Mouse (Mus musculus) heart, adult 8-10 months (tissue): ENCODE measurements around the gene Itfg1. TPM values are rescaled to one million over a fixed set of nuclear protein-coding genes. Genes with fewer than 3 reads are reported as not detected.
"Not testable (repeated sequence)": the region's sequence is repeated elsewhere in the genome, so short reads cannot be mapped to it uniquely, and the experiment has no call there.

Source experiments
- DNase-seq: peaks from one replicate; pipeline ENCODE4 v3.0.0; 2022; ENCODE audit warnings: low spot score
- total RNA-seq, 4 experiments: library from RNA; stranded (reverse); gene quantifications; 2 replicates each; pipeline ENCODE4 v1.2.4; 2022

Gene Itfg1
- 10 to 100 TPM; 49.8 to 54.7 (median 51.6) TPM for total RNA-seq

- peak; percentile 87 for DNase-seq
Observed at GRCm38 (mm10) chr8:85840657-85841488, at the start of gene Itfg1, which contains the start of gene Phkb. TSS of gene Itfg1 (minus strand) at chr8:85840921. TSS of gene Phkb (plus strand) at chr8:85840959.

DNA sequence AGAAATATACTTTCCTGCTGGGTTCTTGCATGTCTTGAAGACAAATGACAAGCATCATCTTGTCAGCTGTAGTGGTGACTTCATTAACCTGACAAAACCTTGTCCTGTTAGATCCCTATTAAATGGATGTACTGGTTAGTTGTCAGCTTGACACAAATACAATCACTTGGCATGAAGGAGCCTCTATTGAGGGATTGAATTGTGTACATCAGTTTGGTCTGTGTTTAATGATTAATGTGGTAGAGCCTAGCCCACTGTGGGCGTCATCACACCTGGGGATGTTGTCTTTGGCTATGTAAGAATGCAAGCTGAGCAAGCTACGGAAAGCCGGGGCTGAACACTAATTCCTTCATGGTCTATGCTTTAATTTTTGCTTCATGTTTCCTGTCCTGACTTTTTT lies 44.1 kb upstream of the Itfg1 start:
- DNase-seq: no peak

DNA sequence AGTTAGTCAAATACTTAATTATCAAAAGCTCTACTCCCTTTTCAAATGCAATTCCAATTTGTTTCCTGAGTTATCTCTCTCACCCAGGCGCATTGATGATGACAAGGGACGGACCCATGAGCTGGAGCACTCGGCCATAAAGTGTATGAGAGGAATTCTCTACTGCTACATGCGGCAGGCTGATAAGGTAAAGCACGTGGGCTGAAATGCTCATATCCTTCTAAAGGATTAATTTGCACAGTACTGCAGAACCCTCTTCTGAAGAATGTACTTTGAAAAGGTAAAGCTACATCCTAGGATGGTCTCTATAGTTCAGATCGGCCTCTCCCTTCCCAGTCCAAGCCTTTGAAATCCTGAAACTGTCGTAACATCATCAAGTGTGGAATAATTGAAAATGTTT lies 38.9 kb upstream of the Itfg1 start:
- DNase-seq: no peak

GRCm38 (mm10) chr8:85877976-85878375 lies 37.3 kb upstream of the Itfg1 start:
- DNase-seq: no peak

- peak; percentile 46 for DNase-seq
Observed at GRCm38 (mm10) chr8:85871660-85872059, 30.9 kb upstream of the Itfg1 start.

DNA sequence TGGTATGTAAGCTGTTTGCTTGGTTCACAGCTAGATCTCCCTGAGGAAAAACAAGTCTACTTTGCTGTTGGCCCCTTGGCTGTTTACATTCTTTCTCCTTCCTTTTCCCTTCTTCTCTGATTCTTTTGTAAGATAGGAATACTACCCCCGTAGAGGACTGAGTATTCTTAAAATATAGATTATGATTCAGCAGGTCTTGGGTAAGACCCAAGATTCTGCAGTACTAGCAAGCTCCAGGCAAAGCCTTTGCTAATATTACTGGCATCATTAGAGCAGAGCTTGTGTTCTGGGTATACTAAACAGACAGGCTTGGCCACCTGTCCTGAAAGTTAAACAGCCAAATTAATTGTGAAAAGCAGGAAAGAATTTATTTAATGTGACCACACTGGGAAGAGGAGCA lies 21.7 kb upstream of the Itfg1 start:
- DNase-seq: no peak

GRCm38 (mm10) chr8:85860612-85861011 lies 19.9 kb upstream of the Itfg1 start:
- DNase-seq: no peak

DNA sequence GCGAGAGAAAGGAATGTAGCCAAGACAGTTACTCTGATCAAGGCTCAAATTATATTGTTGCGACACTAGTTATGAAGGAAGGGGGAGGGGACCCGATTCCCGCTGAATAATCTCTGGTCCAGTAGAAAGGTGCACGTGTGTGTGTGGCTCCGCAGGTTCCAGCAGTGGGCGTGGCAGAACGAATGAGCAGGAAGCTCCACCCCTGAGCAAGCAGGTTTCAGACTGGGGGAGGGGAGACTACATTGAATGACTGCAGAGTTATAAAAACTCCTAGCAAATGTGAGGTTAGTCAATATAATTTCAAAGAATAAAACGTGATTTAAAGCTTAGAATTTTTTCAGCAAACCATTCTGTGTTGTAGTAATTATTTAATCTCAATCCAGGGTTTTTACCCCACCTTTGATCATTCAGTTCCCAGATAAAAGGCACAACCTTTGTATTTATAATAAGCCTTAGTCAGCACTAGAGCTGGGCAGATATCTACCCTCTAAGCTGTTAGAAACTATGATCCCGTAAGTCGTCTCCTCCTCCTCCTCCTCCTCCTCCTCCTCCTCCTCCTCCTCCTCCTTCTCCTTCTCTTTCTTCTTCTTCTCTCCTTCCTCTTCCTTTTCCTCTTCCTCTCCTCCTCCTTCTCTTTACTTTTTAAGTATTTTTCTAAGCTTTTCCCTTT lies 16.6 kb upstream of the Itfg1 start:
- DNase-seq: not testable (repeated sequence)

- DNase-seq: no peak
Observed at GRCm38 (mm10) chr8:85854220-85855123, 13.8 kb upstream of the Itfg1 start.

DNA sequence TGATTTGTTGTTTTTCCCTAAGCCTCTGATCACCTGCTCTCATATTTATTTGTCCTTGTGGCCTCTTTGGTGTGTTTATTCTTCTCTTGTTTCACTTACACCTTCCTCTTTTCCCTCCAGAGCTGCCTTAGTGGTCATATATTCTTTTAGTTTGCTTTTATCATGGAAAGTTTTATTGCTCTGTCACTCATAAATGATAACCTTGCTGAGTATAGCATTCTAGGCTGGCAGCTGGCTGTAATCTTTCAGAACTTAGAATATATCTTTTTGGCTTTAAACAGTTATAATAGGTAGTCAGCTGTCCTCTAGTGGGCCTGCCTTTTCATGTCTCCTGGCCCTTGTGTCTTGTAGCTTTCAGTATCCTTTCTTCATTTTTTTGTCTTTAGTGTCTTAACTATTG lies 5.2 kb upstream of the Itfg1 start:
- no peak for DNase-seq

- no peak for DNase-seq
Observed at GRCm38 (mm10) chr8:85841489-85841795, 721 bp upstream of the Itfg1 start.

GRCm38 (mm10) chr8:85839916-85840656 lies 635 bp downstream of the Itfg1 start:
- no peak for DNase-seq

- DNase-seq: no peak
Observed at GRCm38 (mm10) chr8:85813621-85814020, 27.1 kb downstream of the Itfg1 start.

DNA sequence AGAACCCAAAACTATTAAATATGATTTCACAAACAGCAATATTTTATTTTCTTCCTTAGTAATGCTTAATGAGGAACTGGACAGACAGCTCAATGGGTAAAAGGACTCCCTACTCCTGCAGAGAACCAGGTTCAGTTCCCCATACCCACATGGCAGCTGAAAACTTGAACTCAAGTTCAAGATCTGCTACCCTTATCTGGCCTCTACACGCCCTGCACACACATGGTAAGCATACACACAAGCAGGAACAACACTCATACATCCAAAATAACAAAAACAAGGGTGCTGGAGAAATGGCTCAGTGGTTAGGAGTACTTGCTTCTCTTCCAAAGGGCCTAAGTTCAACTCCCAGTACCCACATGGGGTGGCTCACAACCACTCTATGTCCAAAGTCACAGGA lies 39.3 kb downstream of the Itfg1 start:
- no peak for DNase-seq

- DNase-seq: no peak
Observed at GRCm38 (mm10) chr8:85800164-85800563, 40.6 kb downstream of the Itfg1 start.

- DNase-seq: not testable (repeated sequence)
Observed at GRCm38 (mm10) chr8:85796392-85796791, 44.3 kb downstream of the Itfg1 start.

GRCm38 (mm10) chr8:85788341-85788740 lies 52.4 kb downstream of the Itfg1 start:
- no peak for DNase-seq

DNA sequence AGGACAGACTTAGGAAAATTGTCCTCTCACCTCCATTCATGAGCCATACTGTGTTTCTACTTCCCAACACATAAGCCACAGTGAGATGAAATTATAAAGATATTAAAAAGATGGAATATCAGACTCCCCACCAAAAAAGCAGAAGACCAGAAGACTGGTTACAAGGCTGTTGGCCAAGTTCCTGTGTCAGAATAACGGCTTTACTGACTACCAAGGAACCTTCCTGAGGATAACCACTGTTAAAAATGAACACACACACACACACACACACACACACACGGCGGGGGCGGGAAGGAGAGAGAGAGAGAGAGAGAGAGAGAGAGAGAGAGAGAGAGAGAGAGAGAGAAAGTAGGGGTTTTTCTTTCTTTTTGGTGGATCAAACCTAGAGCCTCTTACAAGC lies 52.8 kb downstream of the Itfg1 start:
- DNase-seq: no peak

DNA sequence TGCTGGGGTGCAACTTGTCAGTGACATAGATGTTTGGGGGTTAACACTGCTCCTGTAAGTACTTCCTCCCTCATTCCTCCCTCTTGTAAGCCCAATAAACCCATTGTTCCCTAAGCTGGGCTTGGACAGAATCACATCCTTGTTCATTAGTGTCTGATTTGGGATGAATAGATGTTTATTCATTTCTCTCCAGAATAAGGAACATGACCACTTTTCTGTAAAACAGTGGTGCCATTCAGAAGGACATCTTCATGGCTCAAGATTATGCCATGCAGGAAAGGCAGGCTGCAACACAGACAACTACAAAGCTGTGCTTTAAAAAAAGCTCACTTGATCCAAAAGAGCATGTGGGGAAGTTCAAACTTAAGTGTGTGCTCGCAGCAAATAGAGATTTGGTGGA lies 55.2 kb downstream of the Itfg1 start:
- DNase-seq: no peak

DNA sequence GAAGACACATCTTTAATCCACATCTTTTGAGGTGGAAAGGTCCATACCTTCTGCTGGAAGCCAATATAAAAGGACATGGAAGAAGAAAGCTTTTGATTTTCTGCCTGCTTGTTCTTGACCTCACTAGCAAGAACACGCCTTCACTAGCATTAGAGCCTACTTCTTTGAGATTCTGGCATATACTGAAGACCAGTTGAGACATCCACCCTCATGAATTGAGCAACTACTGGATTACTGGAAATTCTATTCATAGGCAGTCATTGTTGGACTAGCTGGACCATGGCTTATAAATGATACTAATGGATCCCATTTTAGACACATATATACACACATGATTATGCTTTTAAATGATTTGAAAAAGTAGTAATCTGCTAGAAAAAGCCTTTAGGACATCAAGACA lies 56.9 kb downstream of the Itfg1 start:
- DNase-seq: no peak

DNA sequence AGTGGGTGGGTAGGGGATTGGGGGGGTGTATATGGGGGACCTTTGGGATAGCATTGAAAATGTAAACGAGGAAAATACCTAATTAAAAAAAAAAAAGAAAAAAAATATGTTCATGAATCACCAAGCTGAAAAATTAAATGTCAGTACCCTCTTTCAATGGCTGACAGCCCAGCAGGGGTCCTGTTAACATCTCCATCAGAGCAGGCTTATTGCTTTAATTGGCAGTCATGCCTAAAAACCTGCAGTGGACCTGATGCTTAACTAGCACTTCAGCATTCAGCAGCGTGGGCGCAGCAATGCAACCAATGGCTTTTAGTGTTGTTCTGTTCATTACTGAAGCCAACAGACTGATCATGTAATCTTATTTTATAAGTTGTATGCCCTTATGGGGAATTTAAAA lies 60.6 kb downstream of the Itfg1 start:
- DNase-seq: no peak

GRCm38 (mm10) chr8:85745053-85745452 lies 95.7 kb downstream of the Itfg1 start:
- DNase-seq: no peak
